In genomic region chr1:153746728-153747127, GRCm38 (mm10) we compare ENCODE assay signal across 9 mouse cellular contexts. TPM values are rescaled to one million over a fixed set of nuclear protein-coding genes. Genes with fewer than 3 reads are reported as not detected.
A peak's percentile ranks its signal among the peaks of the same experiment; 100 is the strongest.
DNase-seq lines count a peak whose midpoint lies in the region; ATAC-seq and TF ChIP-seq lines count a peak whose summit lies in the region.
"Had no signal": no experiment of that assay in that cellular context is flagged by ENCODE, and none has a peak within 500 bp of the region (broad histone marks: within the 10 kb centered on the region; RNA-seq: fewer than 3 reads in every experiment).

No protein-coding gene starts in this region.

- no peaks in the 10 kb centered on the region for H3K27me3 ChIP-seq in kidney, adult 2 months (replicated peaks; ENCODE audit: control insufficient read depth, insufficient read depth, low read length)
- H3K27me3 ChIP-seq in kidney, embryonic 15.5 days = peaks cover 3% of the 10 kb centered on the region
- no peaks in the 10 kb centered on the region for H3K27me3 ChIP-seq in midbrain, embryonic 11.5 days (ENCODE audit: control insufficient read depth, insufficient read depth, low read length)

- H3K4me1 ChIP-seq in kidney, adult 2 months (ENCODE audit: control insufficient read depth, insufficient read depth, low read length) = 0 out of 2 replicates have a peak, but pooled peaks cover 3% of the 10 kb centered on the region
- peaks cover 31% of the 10 kb centered on the region for H3K4me1 ChIP-seq in kidney, embryonic 15.5 days
- peaks cover 14% of the 10 kb centered on the region for H3K4me1 ChIP-seq in midbrain, embryonic 11.5 days (ENCODE audit: control insufficient read depth, insufficient read depth, low read length)

- no peak overlapping the region for H3K4me2 ChIP-seq in kidney, embryonic 15.5 days
- H3K4me2 ChIP-seq in midbrain, embryonic 11.5 days = no peak overlapping the region
- H3K4me2 ChIP-seq: embryonic facial prominence, embryonic 12.5 days had no signal

- DNase-seq in kidney, adult 2 months = peak; percentile 70
- DNase-seq in ZHBTc4 (ENCODE audit: low read depth, low spot score) = peak; percentile 85
- peak; percentile 72 to 83 for DNase-seq in cerebellum, postnatal 36 days
- DNase-seq in layer of hippocampus, postnatal 10 days (ENCODE audit: low spot score in 2 of 2) = peak; percentile 78 to 82
- DNase-seq in midbrain, embryonic 11.5 days (ENCODE audit: low spot score, missing footprints) = peak; percentile 98
- DNase-seq in spleen, postnatal 36 days (ENCODE audit: low spot score in 2 of 2) = peak; percentile 61 to 70

- no peak overlapping the region for H3K27ac ChIP-seq in kidney, adult 2 months (ENCODE audit: insufficient read depth, low read depth, low read length)
- no peak overlapping the region for H3K27ac ChIP-seq in kidney, embryonic 15.5 days
- H3K27ac ChIP-seq in midbrain, embryonic 11.5 days (ENCODE audit: low read depth, low read length) = no peak overlapping the region
- H3K27ac ChIP-seq: embryonic facial prominence, embryonic 12.5 days had no signal

- ATAC-seq in kidney, embryonic 15.5 days (replicated peaks; ENCODE audit: low FRiP score) = no peak
- peak; percentile 43 for ATAC-seq in granulocyte monocyte progenitor cell, adult 5-6 weeks (replicated peaks; ENCODE audit: poor library complexity, severe bottlenecking)
- ATAC-seq in midbrain, embryonic 11.5 days (ENCODE audit: low FRiP score) = peak; percentile 29; the same call in 1 of the 2 replicates

- peak; percentile 94 for TF ChIP-seq CTCF in kidney, adult 2 months (conservative IDR thresholded peaks at IDR 0.05; ENCODE audit: insufficient read depth, insufficient read length, low read depth, low read length)

- no peaks in the 10 kb centered on the region for H3K9me3 ChIP-seq in kidney, embryonic 15.5 days (replicated peaks)
- no peaks in the 10 kb centered on the region for H3K9me3 ChIP-seq in midbrain, embryonic 11.5 days (ENCODE audit: control insufficient read depth, low read length)
- H3K9me3 ChIP-seq: embryonic facial prominence, embryonic 12.5 days had no signal

- TF ChIP-seq POLR2A in kidney, adult 2 months (IDR thresholded peaks at IDR 0.05; ENCODE audit: low read depth, low read length) = no peak

- no peak overlapping the region for H3K4me3 ChIP-seq in kidney, adult 2 months (ENCODE audit: insufficient read depth, low read depth, low read length)
- H3K4me3 ChIP-seq in kidney, embryonic 15.5 days (replicated peaks) = no peak overlapping the region
- H3K4me3 ChIP-seq in midbrain, embryonic 11.5 days (ENCODE audit: low read depth, low read length) = no peak overlapping the region
- H3K4me3 ChIP-seq: embryonic facial prominence, embryonic 12.5 days had no signal

- no peaks in the 10 kb centered on the region for H3K36me3 ChIP-seq in kidney, adult 2 months (ENCODE audit: control insufficient read depth, insufficient read depth, low read length)
- H3K36me3 ChIP-seq in kidney, embryonic 15.5 days = no peaks in the 10 kb centered on the region
- H3K36me3 ChIP-seq in midbrain, embryonic 11.5 days (ENCODE audit: control insufficient read depth, insufficient read depth, low read length) = no peaks in the 10 kb centered on the region
- H3K36me3 ChIP-seq: embryonic facial prominence, embryonic 12.5 days had no signal

- H3K9ac ChIP-seq in kidney, embryonic 15.5 days = no peak overlapping the region
- H3K9ac ChIP-seq in midbrain, embryonic 11.5 days (ENCODE audit: low read length) = no peak overlapping the region
- H3K9ac ChIP-seq: embryonic facial prominence, embryonic 12.5 days had no signal

- 4% methylated on average over 12 of the region's 12 CpGs for WGBS in kidney, adult 2 months
- WGBS in kidney, embryonic 15.5 days = 4% methylated on average over 12 of the region's 12 CpGs
- WGBS in midbrain, embryonic 11.5 days = 5% methylated on average over 12 of the region's 12 CpGs

RNA-seq across cellular contexts. Expression of gene Rnasel, which starts 2.5 kb away (rescaled TPM):
- polyA plus RNA-seq in kidney, adult 2 months (2012; rRNA removed) = 2.4 and 3.4 TPM in 2 replicates
- polyA plus RNA-seq in kidney, embryonic 15.5 days (2015; fragmentation: Nextera tagmentation; extraction: Ambion mirVana) = 10.4 and 11.6 TPM in 2 replicates
- total RNA-seq in granulocyte monocyte progenitor cell, adult 5-6 weeks (2014; fragmentation: Nextera tagmentation) = 35.9 and 55.9 TPM in 2 replicates
- total RNA-seq in granulocyte monocyte progenitor cell, adult 5-6 weeks (2017) = 52.3 and 72.8 TPM in 2 replicates
- total RNA-seq in layer of hippocampus, postnatal 10 days (2021) = 10 to 100 TPM; 14.7 to 16.0 TPM
- polyA plus RNA-seq in midbrain, embryonic 11.5 days (2014; fragmentation: Nextera tagmentation; extraction: Ambion mirVana) = 27.5 and 28.3 TPM in 2 replicates

RNA-seq across cellular contexts. Expression of gene Rgs16, which starts 6.6 kb away (rescaled TPM):
- polyA plus RNA-seq in kidney, adult 2 months (2012; rRNA removed) = 0.45 and 0.61 TPM in 2 replicates
- 4.7 and 4.9 TPM in 2 replicates for polyA plus RNA-seq in kidney, embryonic 15.5 days (2015; fragmentation: Nextera tagmentation; extraction: Ambion mirVana)
- not detected in 2 replicates for total RNA-seq in granulocyte monocyte progenitor cell, adult 5-6 weeks (2014; fragmentation: Nextera tagmentation)
- 0.17 TPM in 1 of 2 replicates, not detected in the other for total RNA-seq in granulocyte monocyte progenitor cell, adult 5-6 weeks (2017)
- 1 to 10 TPM; 5.0 to 5.1 TPM for total RNA-seq in layer of hippocampus, postnatal 10 days (2021)
- 20.3 and 21.6 TPM in 2 replicates for polyA plus RNA-seq in midbrain, embryonic 11.5 days (2014; fragmentation: Nextera tagmentation; extraction: Ambion mirVana)
